Mouse (Mus musculus): Measurements from ENCODE around the gene Prkcsh. TPM values are rescaled to one million over a fixed set of nuclear protein-coding genes. Genes with fewer than 3 reads are reported as not detected.

Gene Prkcsh
- total RNA-seq (2015; ENCODE audit: low replicate concordance) (13.1 and 13.4 TPM in 2 replicates), total RNA-seq (2017; ENCODE audit: low replicate concordance) (20.2 and 25.0 TPM in 2 replicates)

DNA sequence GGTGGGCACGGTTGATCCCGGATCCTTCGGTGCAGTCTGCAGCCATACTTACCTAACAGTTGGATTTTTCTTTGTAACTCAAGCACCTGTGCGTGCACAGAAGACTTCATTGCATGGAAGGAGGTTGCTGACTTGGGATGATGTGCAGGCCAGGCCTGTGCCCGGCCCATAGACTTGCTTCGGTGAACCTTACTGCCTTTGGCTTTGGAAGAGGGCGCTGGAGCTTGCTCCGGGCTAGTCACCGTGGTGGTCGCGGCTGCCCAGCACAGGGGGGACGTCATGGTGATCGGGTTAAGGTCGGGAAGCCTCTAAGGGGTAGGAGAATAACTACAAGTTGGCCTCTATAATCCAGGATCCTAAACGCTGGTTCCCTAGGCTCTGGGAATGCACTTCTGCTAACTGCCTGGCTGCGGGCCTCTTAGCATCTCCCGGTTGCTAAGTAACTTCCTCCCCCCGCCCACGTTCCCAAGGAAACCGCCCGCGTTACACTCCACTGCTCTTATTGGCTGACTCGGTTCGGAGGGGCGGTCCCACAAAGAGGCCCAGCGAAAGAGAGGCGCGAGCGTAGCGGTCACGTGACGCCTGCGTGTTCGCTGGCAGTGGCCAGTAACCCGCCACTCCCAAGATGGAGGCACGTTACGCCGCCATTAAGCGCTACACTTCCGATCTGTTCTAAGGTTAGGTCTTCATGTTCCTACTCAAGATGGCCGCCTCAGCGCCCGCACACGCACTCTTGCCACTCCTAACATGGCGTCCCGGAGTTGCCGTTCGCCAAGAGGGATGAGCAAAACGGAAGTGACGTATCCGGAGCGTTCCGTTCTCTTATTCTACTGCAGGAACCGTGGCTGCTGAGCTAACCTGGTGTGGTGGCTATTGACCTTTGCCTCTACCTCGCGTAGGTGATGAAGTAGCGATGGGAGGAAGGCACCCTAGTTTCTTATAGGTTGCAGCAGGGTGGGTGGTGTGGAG lies at the start of gene Prkcsh, which contains the start of gene Ccdc151:
Gene Prkcsh (plus strand): TSS at position 613 of the 969 bp plus-strand sequence.
Gene Ccdc151 (minus strand): TSS at position 441 of the 969 bp plus-strand sequence.
- peak; percentile 94 for ATAC-seq (replicated peaks; ENCODE audit: low FRiP score, poor library complexity, severe bottlenecking)

DNA sequence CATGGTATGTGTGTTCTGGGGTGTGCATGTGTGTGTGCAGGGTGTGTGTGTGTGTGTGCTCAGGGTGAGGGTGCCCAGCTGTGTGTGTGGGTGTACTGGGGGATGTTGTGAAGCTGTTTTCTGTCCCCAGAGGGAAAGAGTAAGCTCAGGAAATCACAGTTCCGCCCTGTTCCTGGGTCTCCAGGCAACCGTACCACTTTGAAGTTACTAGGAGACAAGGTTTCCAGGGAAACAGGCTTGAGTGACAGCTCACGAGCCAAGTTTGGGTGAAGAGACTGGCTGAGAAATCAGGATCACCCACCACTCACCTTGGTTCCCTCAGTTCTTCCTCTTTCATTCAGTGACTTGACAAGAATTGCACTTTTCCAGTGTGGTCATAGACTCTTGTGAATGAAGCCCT lies 49.0 kb upstream of the Prkcsh start:
- ATAC-seq (replicated peaks; ENCODE audit: low FRiP score, poor library complexity, severe bottlenecking): no peak

DNA sequence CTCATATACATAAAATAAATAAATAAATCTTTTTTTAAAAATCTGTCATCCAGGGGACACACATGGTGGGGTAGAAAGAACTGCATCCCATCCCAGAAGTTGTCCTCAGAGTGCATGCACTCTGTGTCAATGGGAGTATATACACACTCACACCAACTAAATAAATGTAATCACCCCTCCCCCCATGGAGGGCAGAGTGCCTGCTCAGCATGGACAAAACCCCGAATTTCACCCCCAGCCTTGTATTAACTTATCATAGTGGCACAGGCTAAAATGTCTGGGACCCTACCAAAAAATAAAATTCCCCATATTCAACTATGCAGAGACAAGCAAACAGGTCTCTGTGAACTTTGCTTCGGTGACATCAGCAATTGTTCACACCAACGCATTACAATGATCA lies 48.0 kb upstream of the Prkcsh start:
- no peak for ATAC-seq (replicated peaks; ENCODE audit: low FRiP score, poor library complexity, severe bottlenecking)

DNA sequence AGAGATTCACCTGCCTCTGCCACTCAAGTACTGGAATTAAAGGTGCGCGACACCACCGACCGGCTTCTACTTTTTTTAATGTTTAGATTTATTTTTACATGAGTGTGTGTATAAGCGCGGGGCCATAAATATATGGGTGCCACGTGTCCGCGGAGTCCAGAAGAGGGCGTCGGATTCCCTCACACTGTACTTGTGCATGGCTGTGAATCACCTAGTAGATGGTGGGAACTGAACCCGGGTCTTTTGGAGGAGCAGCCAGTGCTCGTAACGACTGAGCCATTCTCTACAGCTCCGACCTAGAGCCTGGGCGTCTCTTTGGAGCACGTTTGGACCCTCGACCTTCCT lies 47.4 kb upstream of the Prkcsh start:
- peak; percentile 53 for ATAC-seq (replicated peaks; ENCODE audit: low FRiP score, poor library complexity, severe bottlenecking)

DNA sequence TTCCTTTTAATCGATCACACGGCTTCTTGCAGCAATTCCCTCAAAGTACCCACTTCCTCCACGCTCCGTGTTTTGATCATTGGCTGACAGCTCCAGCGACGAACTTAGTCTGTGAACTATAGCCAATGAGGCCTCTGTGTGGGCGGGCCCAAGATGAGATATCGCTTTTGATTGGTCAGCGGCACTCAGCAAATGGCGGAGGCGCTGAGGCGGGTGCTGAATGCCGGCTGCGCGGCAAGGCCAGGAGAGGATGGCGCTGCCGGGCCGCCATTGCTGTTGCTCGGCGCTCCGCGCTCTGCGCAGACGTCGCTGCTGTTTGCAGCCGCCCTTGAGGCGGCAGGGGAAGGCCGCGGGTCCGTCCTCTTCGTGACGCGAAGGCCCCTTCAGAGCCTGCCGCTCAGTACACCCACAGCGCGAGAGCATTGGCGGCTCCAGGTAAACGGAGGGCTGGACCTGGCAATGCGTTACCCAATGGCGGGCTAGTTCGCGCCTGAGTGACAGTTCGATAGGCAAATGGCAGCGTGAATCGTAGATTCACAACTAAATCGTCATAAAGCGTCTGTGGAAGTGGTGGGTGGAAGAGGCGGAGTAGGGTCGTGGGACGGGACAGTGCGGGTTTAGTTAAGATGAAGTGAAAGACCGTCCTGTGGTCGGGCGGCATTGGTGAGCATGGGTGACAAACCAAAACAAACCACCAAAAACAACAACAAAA lies 46.9 kb upstream of the Prkcsh start, which contains the start of gene Swsap1:
Gene Swsap1 (plus strand): TSS at position 186 of the 712 bp plus-strand sequence.
- peak; percentile 89 for ATAC-seq (replicated peaks; ENCODE audit: low FRiP score, poor library complexity, severe bottlenecking)

DNA sequence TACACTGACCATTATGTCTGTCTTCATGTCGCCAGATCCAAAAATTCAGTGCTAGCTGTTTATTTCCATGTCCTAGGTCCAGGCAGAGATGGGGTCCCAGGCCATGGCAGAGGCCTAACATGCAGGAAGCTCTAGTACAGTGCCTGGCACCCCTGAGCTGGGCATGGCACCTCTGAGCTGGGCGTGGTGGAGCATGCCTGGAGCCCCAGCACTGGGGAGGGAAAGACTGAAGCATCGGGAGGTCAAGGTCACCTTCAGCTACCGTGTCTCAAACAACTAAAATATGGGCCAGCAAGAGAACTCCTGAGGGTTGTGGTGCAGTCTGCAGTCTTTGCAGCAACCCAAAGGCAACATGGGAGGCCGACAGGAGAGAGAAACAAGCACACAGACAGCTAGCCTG lies 44.2 kb upstream of the Prkcsh start:
- ATAC-seq (replicated peaks; ENCODE audit: low FRiP score, poor library complexity, severe bottlenecking): no peak

DNA sequence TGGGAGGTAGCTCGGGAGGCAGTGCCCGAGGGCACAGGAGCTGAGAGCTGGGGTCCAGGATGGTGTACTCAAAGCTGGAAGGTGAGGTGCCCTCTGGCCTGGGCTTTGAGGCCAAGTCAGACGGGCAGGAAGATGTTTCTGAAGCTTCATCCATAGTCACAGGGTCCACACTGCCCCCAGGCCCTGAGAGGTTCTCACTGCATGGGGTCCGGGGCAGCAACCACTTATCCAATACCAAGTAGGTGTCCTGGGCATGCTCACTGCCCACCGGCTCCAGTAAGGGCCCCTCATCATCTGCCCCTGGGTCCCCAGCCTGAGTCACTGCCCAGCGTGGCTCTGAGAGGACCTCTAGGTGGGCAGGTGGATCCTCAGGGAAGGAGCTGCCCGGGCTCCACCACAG lies 43.4 kb upstream of the Prkcsh start:
- ATAC-seq (replicated peaks; ENCODE audit: low FRiP score, poor library complexity, severe bottlenecking): no peak

DNA sequence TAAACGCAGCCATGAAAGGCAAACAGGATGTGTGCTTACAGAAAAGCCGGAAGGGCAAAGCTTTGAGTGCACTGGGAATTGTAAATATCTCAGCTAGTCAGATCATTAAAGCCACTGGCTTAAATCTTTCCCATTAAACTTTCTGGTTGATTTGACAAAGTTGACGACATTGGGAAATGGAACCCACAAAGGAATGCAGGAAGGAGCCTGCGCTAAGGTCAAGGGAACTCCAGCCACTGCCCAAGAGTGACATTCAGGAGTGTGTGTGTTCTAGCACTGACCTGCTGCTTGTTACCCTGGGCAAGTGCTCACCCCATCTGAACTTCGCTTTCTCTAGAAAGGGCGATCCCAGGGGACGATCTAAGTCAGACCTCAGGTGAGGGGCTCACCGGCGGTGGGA lies 42.5 kb upstream of the Prkcsh start:
- no peak for ATAC-seq (replicated peaks; ENCODE audit: low FRiP score, poor library complexity, severe bottlenecking)

DNA sequence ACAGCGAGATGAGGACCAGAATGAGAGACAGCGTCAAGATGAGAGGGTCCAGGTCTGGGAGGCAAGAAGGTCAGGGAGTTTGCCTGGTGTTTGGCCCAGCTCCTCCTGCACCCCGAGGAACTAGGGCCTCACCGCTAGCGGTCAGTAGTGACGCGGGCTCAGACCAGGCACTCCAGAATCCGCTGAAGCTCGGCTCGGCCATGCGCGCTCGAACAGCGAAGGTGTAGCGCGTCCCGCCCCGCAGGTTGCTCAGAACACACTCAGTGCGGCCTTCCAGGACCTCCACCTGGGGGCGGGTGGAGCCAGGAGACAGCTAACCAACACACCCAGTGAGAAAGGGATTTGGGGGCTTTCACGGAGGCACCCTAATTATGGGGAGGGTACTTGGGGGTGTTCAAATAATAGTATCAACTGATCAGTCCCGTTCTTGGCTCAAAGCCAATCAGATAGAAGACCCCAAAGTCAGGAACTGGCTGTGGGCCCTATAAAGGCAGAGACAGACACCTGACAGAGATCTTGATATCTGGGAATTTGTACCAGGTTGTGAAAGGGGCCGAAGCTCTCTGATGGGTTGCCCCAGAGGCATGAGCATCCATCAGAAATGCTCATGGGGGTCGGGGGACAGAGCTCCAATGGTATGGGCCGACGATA lies 41.9 kb upstream of the Prkcsh start:
- ATAC-seq (replicated peaks; ENCODE audit: low FRiP score, poor library complexity, severe bottlenecking): no peak

DNA sequence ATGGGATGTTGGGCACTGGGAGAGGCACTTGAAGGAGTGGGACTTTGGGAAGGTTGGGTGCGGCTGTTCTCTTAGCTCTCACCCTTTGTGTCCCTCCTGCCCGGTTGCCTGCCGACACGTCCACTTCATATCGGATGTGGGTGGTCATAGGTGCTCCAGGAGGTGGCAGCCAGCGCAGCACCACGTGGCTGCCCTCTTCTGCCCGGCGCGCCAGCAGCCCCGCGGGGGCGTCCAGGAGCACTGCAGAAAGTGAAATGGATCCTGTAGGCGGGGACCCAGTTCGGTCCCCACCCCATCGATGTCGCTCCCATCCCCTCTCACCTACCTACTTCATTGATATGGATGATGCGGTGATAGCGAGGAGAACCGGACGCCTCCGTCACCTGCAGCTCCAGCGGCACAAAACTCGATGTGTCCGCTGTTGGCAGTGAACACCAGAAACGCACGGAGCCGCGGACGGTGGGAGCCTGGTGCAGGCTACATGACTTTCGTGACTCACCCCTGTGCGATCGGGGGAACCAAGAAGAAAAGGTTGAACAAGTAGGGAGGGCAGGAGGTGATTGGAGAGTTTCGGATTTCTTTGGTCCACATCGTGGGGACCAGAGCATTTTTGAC lies 41.1 kb upstream of the Prkcsh start:
- peak; percentile 28 for ATAC-seq (replicated peaks; ENCODE audit: low FRiP score, poor library complexity, severe bottlenecking)

DNA sequence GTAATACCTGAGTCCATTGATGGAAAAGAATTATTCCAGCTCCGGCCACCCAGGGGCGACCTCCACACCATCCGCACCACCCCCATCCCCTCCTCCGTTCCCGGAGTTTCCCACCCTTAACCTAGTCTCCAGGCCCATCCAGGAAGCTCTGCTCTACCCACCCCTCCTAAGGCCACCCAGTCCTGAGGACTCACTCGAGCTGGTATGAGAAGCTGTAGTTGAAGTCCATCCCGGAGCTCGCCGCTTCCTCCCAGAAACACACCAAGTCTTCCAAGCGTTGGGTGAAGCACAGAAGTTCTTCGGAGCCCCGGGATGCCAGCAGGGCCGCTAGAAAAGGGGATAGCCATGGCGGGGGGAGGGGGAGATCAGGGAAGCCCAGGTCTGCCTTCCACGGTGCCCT lies 40.6 kb upstream of the Prkcsh start:
- 0 out of 2 replicates have a peak, but pooled peaks have one; percentile 2 for ATAC-seq (replicated peaks; ENCODE audit: low FRiP score, poor library complexity, severe bottlenecking)

DNA sequence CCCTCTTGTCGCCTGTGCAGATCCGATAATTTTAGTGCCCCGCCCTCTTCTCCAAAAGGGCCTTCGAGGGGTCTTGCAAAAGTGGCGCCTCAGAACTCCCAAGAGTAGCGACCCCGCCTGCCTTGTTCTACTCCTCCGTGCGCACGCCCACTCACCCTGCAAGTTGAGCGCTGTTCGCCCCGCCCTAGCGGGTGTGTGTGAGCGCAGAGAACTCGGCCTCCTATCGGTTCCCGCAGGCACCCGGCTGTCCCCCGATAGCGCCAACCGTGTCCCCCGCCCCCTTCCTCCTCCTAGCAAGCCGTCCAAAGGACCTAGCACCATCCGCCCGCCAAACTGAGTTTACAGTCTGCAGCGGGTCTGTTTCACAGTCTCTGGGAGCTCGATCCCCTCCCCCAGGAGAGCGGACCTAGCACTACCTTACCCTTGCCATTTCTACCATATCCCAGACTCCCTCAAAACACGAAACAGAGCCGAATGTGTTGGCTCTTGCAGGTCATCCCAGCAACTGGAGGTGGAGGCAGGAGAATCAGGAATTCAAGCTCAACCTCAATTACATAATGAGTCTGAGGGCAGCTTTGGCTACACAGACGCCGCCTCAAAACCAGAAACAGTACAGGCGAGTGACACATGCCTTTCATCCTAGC lies 40.1 kb upstream of the Prkcsh start:
- ATAC-seq (replicated peaks; ENCODE audit: low FRiP score, poor library complexity, severe bottlenecking): peak; percentile 88

DNA sequence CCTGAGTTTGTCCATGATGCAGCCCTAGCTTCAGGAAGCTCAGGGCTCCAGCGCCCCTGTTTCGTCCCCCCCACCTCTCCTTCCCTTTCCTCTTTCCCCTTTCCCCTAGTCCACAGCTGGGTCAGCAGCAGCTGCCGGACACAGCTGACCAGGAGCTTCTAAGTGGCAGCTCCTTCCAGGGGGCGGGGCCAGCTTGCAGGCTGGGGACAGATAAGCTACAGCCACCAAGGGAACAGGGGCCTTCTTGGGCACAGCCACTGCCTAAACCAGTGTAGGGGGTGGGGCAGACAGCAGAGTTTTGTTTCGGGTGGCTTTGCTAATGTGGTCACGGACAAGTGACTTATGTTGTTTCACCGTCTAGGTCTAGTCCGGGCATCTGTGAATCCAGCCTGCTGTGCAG lies 39.2 kb upstream of the Prkcsh start, which contains the start of gene Epor:
Gene Epor (minus strand): TSS at position 90 of the 400 bp plus-strand sequence.
- peak; percentile 81 for ATAC-seq (replicated peaks; ENCODE audit: low FRiP score, poor library complexity, severe bottlenecking)

DNA sequence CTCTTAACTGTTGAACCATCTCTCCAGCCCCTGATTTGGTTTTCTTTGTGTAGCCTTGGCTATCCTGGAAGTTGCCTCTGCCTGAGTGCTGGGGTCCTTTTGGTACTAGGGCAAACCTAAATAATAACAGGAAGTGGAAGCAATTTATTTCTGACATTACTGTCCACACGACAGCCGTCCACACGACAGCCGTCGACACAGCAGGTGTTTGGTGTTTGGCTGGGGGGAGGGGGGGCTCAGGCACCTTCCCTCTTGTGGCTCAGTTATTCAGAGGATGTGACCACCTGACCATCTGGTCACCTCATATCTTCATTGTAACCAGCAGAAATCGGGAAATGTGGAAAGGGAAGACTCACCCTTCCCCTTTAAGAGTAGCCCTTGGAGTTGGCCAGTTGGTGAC lies 33.7 kb upstream of the Prkcsh start:
- no peak for ATAC-seq (replicated peaks; ENCODE audit: low FRiP score, poor library complexity, severe bottlenecking)

DNA sequence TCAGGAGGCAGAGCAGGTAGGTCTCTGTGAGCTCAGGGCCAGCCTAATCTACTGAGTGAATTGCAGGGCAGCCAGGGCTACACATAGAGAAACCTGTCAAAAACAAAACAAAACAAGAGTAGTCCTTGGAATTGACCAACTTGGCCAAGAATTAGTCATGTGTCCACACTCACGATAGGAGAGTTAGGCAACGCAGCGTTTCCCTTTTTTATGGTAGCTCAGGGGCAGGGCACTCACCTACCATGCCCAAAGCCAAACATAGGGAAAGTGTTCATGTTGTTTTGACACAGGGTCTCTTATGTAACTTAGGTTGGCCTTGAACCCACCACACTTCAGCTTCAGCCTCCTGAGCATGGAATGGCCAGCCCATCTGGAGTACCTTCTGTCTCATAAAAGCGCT lies 33.3 kb upstream of the Prkcsh start:
- no peak for ATAC-seq (replicated peaks; ENCODE audit: low FRiP score, poor library complexity, severe bottlenecking)

DNA sequence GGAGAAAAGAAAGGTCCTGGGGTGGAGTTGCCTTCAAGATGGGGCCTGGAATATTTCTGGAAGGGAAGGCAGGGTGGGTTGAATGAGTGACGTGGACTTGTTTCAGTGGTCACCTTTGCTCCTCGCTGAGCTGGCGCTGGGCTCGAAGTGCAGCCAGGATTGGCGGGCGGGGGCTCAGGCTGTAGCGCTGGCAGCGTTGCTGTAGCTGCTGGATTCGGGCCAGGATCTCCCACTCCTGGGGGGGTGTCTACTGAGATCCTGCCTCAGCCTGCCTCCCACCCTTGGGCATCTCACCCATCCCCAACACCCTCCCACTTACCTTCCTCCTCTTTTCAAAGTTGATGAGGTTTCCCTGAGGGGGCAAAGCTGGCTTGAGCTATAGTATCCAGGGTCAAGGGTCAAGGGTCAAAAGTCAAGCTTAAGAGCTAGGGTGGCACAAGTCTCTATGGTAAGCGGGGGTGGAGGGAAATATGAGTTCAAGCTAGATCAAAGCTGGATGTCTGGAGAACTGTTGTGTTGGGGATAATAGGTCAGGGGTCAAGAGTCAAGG lies 25.9 kb upstream of the Prkcsh start:
- ATAC-seq (replicated peaks; ENCODE audit: low FRiP score, poor library complexity, severe bottlenecking): no peak

DNA sequence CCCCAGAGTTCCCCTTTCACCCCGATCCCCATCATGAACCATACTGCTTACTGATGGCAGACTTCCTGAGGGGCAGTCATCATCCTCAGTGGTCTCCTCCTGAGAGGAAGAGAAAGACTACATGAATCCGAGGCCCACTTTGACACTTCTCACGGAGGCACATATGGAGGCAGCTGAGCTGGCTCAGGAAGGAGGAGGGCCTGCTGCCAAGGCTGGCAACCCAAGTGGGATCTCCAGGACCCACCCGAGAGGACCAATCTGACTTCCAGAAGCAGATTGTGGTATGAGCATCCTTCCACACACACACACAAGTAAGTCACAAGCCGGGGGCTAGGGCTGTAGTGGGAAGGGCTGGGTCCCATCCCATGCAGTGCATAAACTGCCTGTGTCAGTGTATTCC lies 25.3 kb upstream of the Prkcsh start:
- no peak for ATAC-seq (replicated peaks; ENCODE audit: low FRiP score, poor library complexity, severe bottlenecking)

DNA sequence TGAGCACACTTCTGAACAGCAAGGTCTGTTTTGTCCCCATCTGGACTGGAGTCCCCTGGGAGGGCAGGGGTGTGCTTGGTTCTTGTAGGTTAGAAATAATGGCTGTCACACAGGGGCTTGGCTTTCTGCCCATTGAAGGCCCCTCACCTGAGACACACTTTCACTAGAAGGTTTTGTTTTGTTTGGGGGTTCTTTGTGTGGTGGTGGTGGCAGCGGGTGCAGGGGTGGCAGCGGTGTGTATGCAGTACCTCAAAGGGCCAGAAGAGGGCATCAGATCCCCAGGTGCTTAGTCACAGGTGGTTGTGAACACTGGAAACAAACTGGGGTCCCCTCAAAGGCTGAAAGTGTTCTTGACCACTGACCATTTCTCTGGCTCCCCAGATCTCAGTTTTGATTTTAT lies 24.6 kb upstream of the Prkcsh start:
- peak; percentile 84 for ATAC-seq (replicated peaks; ENCODE audit: low FRiP score, poor library complexity, severe bottlenecking)
